Mouse (Mus musculus) midbrain, embryonic 16.5 days (tissue): ENCODE results near the gene Nlrx1. TPM values are rescaled to one million over a fixed set of nuclear protein-coding genes. Genes with fewer than 3 reads are reported as not detected.

Experiments used
- polyA plus RNA-seq: library from polyadenylated mRNA; unstranded; fragments of >200 nt; fragmentation: Nextera tagmentation; extraction: Ambion mirVana; gene quantifications from 2 replicates; pipeline ENCODE4 v1.2.1, GENCODE M21; 2015

Nlrx1 gene
- polyA plus RNA-seq, 1 experiment from 2014 or later = 5.1 TPM

Other genes starting within 250 kb of the Nlrx1 start
- gene Thy1, start 225.2 kb downstream of the Nlrx1 start, polyA plus RNA-seq = 2.9 and 6.4 TPM in 2 replicates
- 6.7 and 9.7 TPM in 2 replicates for gene Usp2, start 201.6 kb downstream of the Nlrx1 start, polyA plus RNA-seq
- gene Mfrp, start 166.9 kb downstream of the Nlrx1 start, polyA plus RNA-seq = 0.15 and 0.16 TPM in 2 replicates
- gene C1qtnf5, start 161.4 kb downstream of the Nlrx1 start, polyA plus RNA-seq = 4.6 and 5.5 TPM in 2 replicates
- gene Gm49380, start 155.1 kb downstream of the Nlrx1 start, polyA plus RNA-seq = 0.10 and 0.15 TPM in 2 replicates
- 25.6 and 26.0 TPM in 2 replicates for gene Rnf26, start 155.1 kb downstream of the Nlrx1 start, polyA plus RNA-seq
- 9.6 and 10.5 TPM in 2 replicates for gene Mcam, start 134.1 kb downstream of the Nlrx1 start, polyA plus RNA-seq
- 21.7 and 26.5 TPM in 2 replicates for gene Cbl, start 34.5 kb downstream of the Nlrx1 start, polyA plus RNA-seq
- gene Ccdc153, start 27.9 kb downstream of the Nlrx1 start, polyA plus RNA-seq = 1.5 TPM in 1 of 2 replicates, not detected in the other
- 0.72 and 0.82 TPM in 2 replicates for gene Pdzd3, start 17.1 kb downstream of the Nlrx1 start, polyA plus RNA-seq
- 29.7 and 33.9 TPM in 2 replicates for gene Abcg4, start 20.0 kb upstream of the Nlrx1 start, polyA plus RNA-seq
- gene Hinfp, start 37.1 kb upstream of the Nlrx1 start, polyA plus RNA-seq = 28.7 and 30.0 TPM in 2 replicates
- 22.3 and 24.8 TPM in 2 replicates for gene C2cd2l, start 51.7 kb upstream of the Nlrx1 start, polyA plus RNA-seq
- gene Dpagt1, start 57.4 kb upstream of the Nlrx1 start, polyA plus RNA-seq = 36.1 and 39.6 TPM in 2 replicates
- 112 and 124 TPM in 2 replicates for gene H2afx, start 66.1 kb upstream of the Nlrx1 start, polyA plus RNA-seq
- 54.7 and 56.2 TPM in 2 replicates for gene Hmbs, start 75.6 kb upstream of the Nlrx1 start, polyA plus RNA-seq
- gene Vps11, start 93.1 kb upstream of the Nlrx1 start, polyA plus RNA-seq = 40.6 and 45.6 TPM in 2 replicates
- 26.8 and 28.2 TPM in 2 replicates for gene Hyou1, start 110.9 kb upstream of the Nlrx1 start, polyA plus RNA-seq
- 43.1 and 46.6 TPM in 2 replicates for gene Slc37a4, start 128.3 kb upstream of the Nlrx1 start, polyA plus RNA-seq
- gene Rps25, start 138.5 kb upstream of the Nlrx1 start, polyA plus RNA-seq = 826 and 926 TPM in 2 replicates
- 330 and 343 TPM in 2 replicates for gene Trappc4, start 139.0 kb upstream of the Nlrx1 start, polyA plus RNA-seq
- gene Ccdc84, start 150.0 kb upstream of the Nlrx1 start, polyA plus RNA-seq = 35.7 and 39.2 TPM in 2 replicates
- not detected in 2 replicates for gene Foxr1, start 172.5 kb upstream of the Nlrx1 start, polyA plus RNA-seq
- gene Upk2, start 186.4 kb upstream of the Nlrx1 start, polyA plus RNA-seq = not detected in 2 replicates
- 10.7 and 10.8 TPM in 2 replicates for gene Bcl9l, start 214.2 kb upstream of the Nlrx1 start, polyA plus RNA-seq